Mouse (Mus musculus) embryonic facial prominence, embryonic 11.5 days (tissue): Measurements from ENCODE around the gene Rgl2. TPM values are rescaled to one million over a fixed set of nuclear protein-coding genes. Genes with fewer than 3 reads are reported as not detected.

Experiments used
- ATAC-seq: fragments of 200-750 bp; cut with Nextera tagmentation; replicated peaks from 2 replicates; pipeline ENCODE4 v1.8.0; 2017; ENCODE audit warnings: low read depth; ENCODE audit not compliant: insufficient number of reproducible peaks, low FRiP score, low TSS enrichment
- DNase-seq: peaks from one replicate; pipeline ENCODE4 v3.0.0-alpha.2; 2015; ENCODE audit warnings: low spot score
- H3K27ac ChIP-seq: fragments of 300-500 bp; sonication (generic); replicated peaks from 2 replicates; pipeline ENCODE4 v1.5.1; 2014; ENCODE audit warnings: mild to moderate bottlenecking, low read depth, low read length, control low read depth
- H3K27me3 ChIP-seq: fragments of 300-500 bp; sonication (generic); 2 replicates; pipeline ENCODE4 v1.6.1; 2014; ENCODE audit warnings: mild to moderate bottlenecking, low read length, moderate library complexity, mixed read lengths; ENCODE audit not compliant: control insufficient read depth, insufficient read depth
- H3K36me3 ChIP-seq: fragments of 300-500 bp; sonication (generic); replicated peaks from 2 replicates; pipeline ENCODE4 v1.6.1; 2014; ENCODE audit warnings: low read depth, mild to moderate bottlenecking, low read length, moderate library complexity, mixed read lengths; ENCODE audit not compliant: control insufficient read depth, insufficient read depth
- H3K4me1 ChIP-seq: fragments of 300-500 bp; sonication (generic); 2 replicates; pipeline ENCODE4 v1.6.1; 2014; ENCODE audit warnings: low read length, mixed read lengths; ENCODE audit not compliant: control insufficient read depth, insufficient read depth
- H3K4me2 ChIP-seq: fragments of 300-500 bp; sonication (generic); 2 replicates; pipeline ENCODE4 v1.6.1; 2014; ENCODE audit warnings: low read depth, mild to moderate bottlenecking, control low read depth, low read length, moderate library complexity
- H3K4me3 ChIP-seq: fragments of 300-500 bp; sonication (generic); 2 replicates; pipeline ENCODE4 v1.5.1; 2014; ENCODE audit warnings: low read depth, low read length, control low read depth
- H3K9ac ChIP-seq: fragments of 300-500 bp; sonication (generic); replicated peaks from 2 replicates; pipeline ENCODE4 v1.6.1; 2014; ENCODE audit warnings: mild to moderate bottlenecking, control low read depth, low read length
- H3K9me3 ChIP-seq: fragments of 300-500 bp; sonication (generic); replicated peaks from 2 replicates; pipeline ENCODE4 v1.6.1; 2016; ENCODE audit warnings: mild to moderate bottlenecking, low read length, inconsistent platforms, mixed read lengths; ENCODE audit not compliant: control insufficient read depth
- WGBS: fragments of 180-500 bp; shearing (Covaris S2); extraction: QIAGEN DNeasy Blood & Tissue Kit; methylation state at CpG from one replicate; pipeline ENCODE4 v1.1.7; 2014; 5-methylcytosine and 5-hydroxymethylcytosine counted together
- polyA plus RNA-seq: library from polyadenylated mRNA; unstranded; fragments of >200 nt; fragmentation: Nextera tagmentation; extraction: Ambion mirVana; gene quantifications from 2 replicates; pipeline ENCODE4 v1.2.1, GENCODE M21; 2014

The Rgl2 gene
- polyA plus RNA-seq, 1 experiment from 2014 or later, result 26.3 TPM

GRCm38 (mm10) chr17:33930280-33931158 lies 1.2 kb downstream of the Rgl2 start:
- H3K36me3 ChIP-seq, result no peaks in the 10 kb centered on the region
- DNase-seq, result peak; percentile 47

GRCm38 (mm10) chr17:33931159-33931866 lies 2.0 kb downstream of the Rgl2 start:
- Histone ChIP-seq H3K4me1 (no peaks in the 10 kb centered on the region; the same call in 1 of the 2 replicates), H3K4me3 (peak overlapping the region; percentile 86), H3K27me3 (no peaks in the 10 kb centered on the region; the same call in 1 of the 2 replicates), H3K9me3 (no peaks in the 10 kb centered on the region), H3K9ac (peak overlapping the region; percentile 88), H3K27ac (no peak overlapping the region), H3K36me3 (no peaks in the 10 kb centered on the region), H3K4me2 (peak overlapping the region; percentile 98)
- ATAC-seq (no peak), DNase-seq (no peak)
- WGBS, result 32% methylated on average over 18 of the region's 18 CpGs

More at GRCm38 (mm10) chr17:33930280-33931158, 1.2 kb downstream of the Rgl2 start:
- H3K9ac ChIP-seq, result peak overlapping the region; percentile 88
- H3K4me2 ChIP-seq, result peak overlapping the region; percentile 98
- H3K4me1 ChIP-seq, result no peaks in the 10 kb centered on the region; the same call in 1 of the 2 replicates
- H3K4me3 ChIP-seq, result peak overlapping the region; percentile 86
- peak; percentile 27 for ATAC-seq
- H3K27me3 ChIP-seq, result no peaks in the 10 kb centered on the region; the same call in 1 of the 2 replicates
- peak overlapping the region; percentile 93 for H3K27ac ChIP-seq
- WGBS, result under 1% methylated on average over 45 of the region's 45 CpGs
- no peaks in the 10 kb centered on the region for H3K9me3 ChIP-seq

- Histone ChIP-seq H3K9me3 (no peaks in the 10 kb centered on the region), H3K4me1 (no peaks in the 10 kb centered on the region; the same call in 1 of the 2 replicates), H3K27me3 (no peaks in the 10 kb centered on the region; the same call in 1 of the 2 replicates), H3K27ac (no peak overlapping the region), H3K4me2 (no peak overlapping the region), H3K9ac (no peak overlapping the region), H3K36me3 (peaks cover 3% of the 10 kb centered on the region), H3K4me3 (no peak overlapping the region)
- 91% methylated on average over 11 of the region's 11 CpGs for WGBS
- no peak for ATAC-seq
- no peak for DNase-seq
Observed at GRCm38 (mm10) chr17:33931947-33932346, 2.6 kb downstream of the Rgl2 start.

- H3K9ac ChIP-seq, result no peak overlapping the region
- no peaks in the 10 kb centered on the region; the same call in 1 of the 2 replicates for H3K4me1 ChIP-seq
- H3K27me3 ChIP-seq, result no peaks in the 10 kb centered on the region; the same call in 1 of the 2 replicates
- no peaks in the 10 kb centered on the region for H3K9me3 ChIP-seq
- ATAC-seq (no peak), DNase-seq (no peak)
- H3K4me2 ChIP-seq, result no peak overlapping the region
- no peak overlapping the region for H3K4me3 ChIP-seq
- H3K36me3 ChIP-seq, result peaks cover 6% of the 10 kb centered on the region
- WGBS, result 75% methylated on average over 14 of the region's 14 CpGs
- H3K27ac ChIP-seq, result no peak overlapping the region
Observed at GRCm38 (mm10) chr17:33932448-33932847, 3.1 kb downstream of the Rgl2 start.

- Histone ChIP-seq H3K36me3 (peaks cover 6% of the 10 kb centered on the region), H3K4me3 (no peak overlapping the region), H3K9ac (no peak overlapping the region), H3K27me3 (no peaks in the 10 kb centered on the region; the same call in 1 of the 2 replicates), H3K4me1 (no peaks in the 10 kb centered on the region; the same call in 1 of the 2 replicates), H3K4me2 (no peak overlapping the region), H3K9me3 (no peaks in the 10 kb centered on the region), H3K27ac (no peak overlapping the region)
- ATAC-seq (no peak), DNase-seq (no peak)
- 80% methylated on average over 15 of the region's 15 CpGs for WGBS
Observed at GRCm38 (mm10) chr17:33932970-33933369, 3.6 kb downstream of the Rgl2 start.

GRCm38 (mm10) chr17:33935422-33936055 lies 6.2 kb downstream of the Rgl2 start:
- H3K4me3 ChIP-seq, result no peak overlapping the region
- 84% methylated on average over 21 of the region's 21 CpGs for WGBS
- H3K9ac ChIP-seq, result no peak overlapping the region
- H3K27ac ChIP-seq, result no peak overlapping the region
- DNase-seq (no peak), ATAC-seq (no peak)
- peaks cover 8% of the 10 kb centered on the region for H3K36me3 ChIP-seq
- H3K27me3 ChIP-seq, result no peaks in the 10 kb centered on the region; the same call in 1 of the 2 replicates
- H3K9me3 ChIP-seq, result no peaks in the 10 kb centered on the region
- H3K4me1 ChIP-seq, result no peaks in the 10 kb centered on the region; the same call in 1 of the 2 replicates
- no peak overlapping the region for H3K4me2 ChIP-seq

GRCm38 (mm10) chr17:33936993-33937392 lies 7.7 kb downstream of the Rgl2 start:
- Histone ChIP-seq H3K4me3 (no peak overlapping the region), H3K4me1 (no peaks in the 10 kb centered on the region; the same call in 1 of the 2 replicates), H3K9ac (no peak overlapping the region), H3K27ac (no peak overlapping the region), H3K4me2 (no peak overlapping the region), H3K36me3 (peaks cover 8% of the 10 kb centered on the region), H3K9me3 (no peaks in the 10 kb centered on the region), H3K27me3 (no peaks in the 10 kb centered on the region; the same call in 1 of the 2 replicates)
- no peak for ATAC-seq
- WGBS, result 87% methylated on average over 15 of the region's 15 CpGs
- DNase-seq, result no peak
